Mouse (Mus musculus) embryo, embryonic 10 days (tissue): ENCODE measurements around the gene 3110082I17Rik.

Source experiments
- DNase-seq: peaks from one replicate; pipeline ENCODE4 v3.0.0-alpha.2; 2015; ENCODE audit warnings: low spot score

The 3110082I17Rik gene

DNA sequence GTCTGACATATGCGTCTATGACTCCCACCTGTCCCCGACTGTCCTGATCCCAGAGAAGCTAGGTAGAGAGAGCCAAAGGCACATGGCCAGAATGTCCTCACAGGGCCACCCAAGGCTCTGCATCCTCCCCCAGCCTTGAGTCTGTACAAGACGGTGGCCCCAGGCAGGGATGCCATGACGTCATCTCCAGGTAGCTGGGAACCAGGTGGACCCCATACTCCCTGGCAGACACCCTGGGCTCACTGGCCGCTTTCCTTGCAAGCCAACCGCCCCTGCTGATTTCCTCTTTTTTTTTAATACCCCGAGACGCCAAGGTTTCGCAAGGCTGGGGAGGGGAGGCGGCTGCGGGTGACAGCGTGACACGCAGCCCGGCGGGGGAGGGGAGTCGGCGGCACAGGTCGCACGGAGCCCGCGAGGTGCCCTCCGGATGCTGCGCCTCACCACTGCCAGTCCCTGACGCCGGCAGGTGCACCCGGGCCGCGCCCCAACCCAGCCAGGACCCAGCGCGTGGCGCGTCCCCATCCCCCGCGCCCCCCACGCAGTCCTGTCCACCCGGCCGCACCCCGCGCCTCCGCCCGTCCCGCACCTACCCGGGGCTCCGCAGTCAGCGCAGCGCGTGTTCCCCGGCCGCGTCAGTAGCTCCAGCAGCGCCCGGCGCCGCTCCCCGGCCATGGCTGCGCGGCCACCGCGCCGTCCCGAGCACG lies 135.5 kb downstream of the 3110082I17Rik start:
- DNase-seq: no peak

DNA sequence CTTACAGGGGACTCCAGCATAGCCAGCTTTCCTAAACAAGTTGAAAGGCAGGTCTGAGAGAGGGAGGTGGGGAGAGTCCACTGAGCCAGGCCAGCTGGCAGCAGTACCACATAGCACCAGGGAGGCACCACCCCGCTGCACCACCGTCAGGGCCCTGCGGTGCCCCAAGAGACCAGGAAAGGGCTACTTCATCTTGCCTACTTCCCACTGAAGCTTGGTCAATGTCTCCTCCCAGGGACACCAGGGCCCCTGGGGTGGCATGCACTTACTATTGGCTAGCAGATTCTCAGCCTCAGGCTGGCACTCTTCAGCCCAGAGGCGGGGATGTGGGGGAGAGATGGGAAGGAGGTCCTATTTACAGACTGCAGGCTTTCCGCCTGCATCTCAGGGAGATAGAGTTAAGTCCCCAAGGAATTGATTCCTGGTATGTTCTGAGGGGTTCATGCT lies 136.3 kb downstream of the 3110082I17Rik start:
- DNase-seq: no peak

DNA sequence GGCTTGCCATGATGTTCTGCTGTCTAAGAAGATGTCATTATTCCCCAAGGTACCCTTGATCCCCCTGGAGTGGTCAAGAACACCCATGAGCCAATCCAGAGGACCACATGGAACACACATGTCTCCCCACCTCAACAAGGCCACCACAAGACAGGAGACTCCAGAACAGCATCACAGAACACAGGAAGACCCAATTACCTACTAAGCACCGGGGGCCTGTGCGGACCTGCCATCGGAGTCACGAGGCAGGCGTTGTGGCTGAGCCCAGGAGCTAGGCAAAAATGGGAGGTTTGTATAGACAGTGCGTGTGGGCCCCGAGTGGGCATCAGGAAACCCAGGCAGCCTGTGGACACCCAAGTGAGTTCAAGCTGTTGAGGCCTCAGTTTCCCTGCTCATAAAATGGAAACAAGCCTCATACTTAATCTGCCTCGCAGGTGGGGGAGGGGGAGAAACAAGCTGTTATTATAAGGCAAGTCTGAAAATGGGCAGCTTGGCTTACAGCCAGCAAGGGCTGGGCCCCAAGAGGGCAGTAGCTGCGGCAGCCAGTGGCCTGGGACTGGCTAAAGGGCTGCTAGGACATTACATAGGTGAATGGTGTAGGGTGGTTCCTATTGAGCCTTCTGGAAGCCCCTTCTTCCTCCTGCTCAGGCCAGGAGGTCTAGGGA lies 136.9 kb downstream of the 3110082I17Rik start:
- DNase-seq: no peak

DNA sequence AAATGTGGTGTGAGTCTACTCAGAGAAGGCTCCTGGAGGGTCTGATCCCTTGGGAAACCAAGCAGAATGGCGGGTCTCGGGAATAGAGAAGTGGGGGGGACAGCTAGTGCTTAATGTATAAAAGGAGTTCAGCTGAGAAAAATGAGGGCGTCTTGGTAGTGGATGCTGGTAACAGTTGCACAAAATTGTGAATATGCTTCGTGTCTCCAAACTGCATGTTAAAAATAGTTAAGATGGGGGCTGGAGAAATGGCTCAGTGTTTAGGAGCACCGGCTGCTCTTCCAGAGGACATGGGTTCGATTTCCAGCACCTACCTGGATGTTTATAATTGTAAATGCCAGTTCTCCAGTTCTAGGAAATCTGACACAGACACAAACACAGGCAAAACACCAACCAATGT lies 139.0 kb downstream of the 3110082I17Rik start:
- no peak for DNase-seq

DNA sequence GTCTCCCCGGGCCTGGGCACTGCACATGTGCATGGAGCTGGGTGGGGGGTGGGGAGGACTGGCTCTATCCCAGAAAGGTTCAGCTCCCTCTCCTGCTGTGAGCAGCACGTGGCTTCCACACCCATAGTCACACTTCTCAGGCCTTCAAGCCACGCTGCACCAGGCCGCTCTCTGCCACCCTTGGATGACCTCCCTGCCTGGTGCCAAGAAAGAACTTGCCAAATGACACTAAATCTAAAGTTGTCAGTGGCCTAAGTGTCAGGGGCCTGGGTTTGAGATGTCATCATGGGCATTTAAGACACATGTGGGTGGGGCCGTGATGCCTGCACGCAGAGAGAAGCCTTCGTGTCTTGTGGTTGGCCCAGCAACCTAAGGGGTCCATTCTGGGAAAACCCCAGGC lies 139.9 kb downstream of the 3110082I17Rik start:
- no peak for DNase-seq

DNA sequence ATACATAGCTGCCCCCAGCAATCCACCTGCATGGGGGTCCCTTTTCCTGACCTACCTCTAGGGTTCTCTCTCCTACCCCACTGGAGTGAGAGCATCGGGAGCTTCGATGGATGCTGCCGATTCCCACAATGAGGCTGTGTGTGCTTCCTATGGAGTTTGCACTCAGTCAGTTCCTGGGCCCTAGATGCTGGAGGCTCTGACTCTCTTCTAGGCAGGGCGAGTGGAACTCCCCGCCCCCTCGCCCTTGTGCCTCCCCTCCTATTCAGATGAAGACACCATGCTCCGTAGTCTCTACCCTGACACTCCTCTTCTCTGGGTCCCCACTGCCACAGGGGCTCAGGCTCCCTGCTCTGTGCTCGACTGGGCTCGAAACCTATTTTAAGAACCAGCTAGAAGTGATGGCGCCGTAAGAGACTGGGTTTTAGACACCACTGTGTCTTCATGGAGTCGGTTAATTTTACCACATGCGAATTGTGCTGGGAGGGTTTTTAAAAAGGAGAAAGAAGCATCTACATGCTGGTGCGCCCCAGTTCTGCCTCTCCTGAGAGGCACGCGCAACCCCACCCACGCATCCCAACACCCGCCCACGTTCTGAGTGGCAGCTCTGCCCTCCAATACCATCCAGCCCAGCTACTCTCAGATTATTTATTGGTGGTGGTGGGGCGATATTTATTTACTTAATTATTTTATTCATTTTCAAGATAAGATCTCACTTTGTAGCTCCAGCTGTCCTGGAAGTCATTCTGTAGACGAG lies 142.4 kb downstream of the 3110082I17Rik start:
- DNase-seq: no peak

DNA sequence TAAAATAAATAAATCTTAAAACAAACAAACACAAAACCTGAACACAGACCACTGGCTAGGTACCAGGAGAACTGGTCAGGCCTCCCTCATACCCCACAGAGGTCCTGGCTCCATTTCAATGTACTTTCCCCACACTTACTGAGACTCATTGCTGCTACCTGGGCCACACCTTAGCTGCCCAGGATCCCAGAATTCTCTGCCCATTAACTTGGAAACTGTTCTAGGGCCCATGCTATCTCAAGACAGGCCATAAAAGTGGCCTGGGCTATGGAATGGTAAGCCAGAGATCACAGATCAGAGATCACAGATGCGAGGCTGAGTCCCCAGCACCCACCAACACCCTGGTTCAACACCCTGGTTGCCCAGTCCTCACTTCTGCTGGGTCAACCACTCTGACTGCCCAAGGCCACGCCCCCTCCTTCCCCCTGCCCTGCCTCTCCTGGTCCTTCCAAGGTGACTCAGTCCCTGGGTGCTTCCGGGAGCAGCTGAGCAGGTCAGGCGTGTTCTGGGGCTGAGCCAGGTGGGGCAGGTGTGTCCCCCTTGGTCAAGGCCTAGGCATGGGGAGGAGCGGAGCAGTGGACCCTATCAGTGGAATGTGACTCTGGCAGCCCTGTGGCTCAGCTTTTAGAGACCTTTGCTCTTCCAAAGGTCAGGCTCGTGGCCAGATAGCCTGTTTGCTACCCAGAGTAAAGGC lies 143.2 kb downstream of the 3110082I17Rik start:
- DNase-seq: no peak

DNA sequence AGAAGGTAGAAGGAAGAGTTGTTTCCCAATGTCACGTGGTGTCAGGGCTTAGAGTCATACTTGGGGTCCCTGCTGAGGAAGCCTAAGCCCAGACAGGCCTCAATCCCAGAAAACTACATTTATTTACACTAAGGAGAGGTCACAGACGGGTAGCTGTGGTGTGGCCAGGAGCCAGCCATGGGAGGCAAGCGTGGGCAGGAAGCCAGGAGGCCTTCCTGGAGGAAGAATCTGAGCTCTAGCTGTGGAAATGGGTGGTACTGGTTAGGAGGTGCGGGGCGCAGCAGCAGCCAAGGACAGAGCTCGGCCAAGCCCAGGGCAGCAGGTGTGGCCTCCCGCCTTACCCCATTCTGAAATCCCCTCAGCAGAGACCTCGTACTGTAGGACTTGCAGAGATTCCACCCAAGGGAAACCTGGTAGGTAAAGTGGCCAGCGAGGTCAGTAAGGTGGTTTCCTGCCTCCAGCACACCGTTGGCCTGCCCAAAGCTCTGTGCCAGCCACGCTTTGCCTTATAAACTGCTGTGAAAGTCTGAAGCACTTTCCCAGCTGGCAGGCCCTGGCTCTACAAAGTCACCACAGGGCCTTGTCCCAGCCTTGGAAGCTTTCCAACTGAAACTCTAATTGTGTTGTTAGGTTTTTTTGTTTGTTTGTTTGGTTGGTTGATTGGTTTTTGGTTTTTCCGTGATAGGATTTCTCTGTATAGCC lies 145.2 kb downstream of the 3110082I17Rik start:
- DNase-seq: no peak

DNA sequence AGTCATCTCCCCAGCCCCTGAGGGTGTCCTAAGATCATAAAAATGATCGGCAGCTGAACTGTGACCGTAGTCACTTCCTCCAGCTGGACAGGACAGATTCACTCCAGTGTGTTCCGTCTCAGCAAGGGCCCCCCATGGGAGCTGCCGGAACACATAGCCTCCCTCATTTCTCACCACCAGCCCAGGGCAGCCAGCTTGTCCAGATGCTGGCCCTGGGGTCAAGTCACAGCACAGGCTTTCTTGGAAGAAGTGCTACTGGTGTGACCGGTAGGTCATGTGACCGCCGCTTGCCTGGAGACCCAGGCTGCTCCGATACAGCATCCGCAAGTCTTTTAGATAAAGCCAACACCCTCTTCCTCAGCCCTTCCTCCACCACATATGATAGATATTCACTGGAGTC lies 146.8 kb downstream of the 3110082I17Rik start:
- DNase-seq: no peak

DNA sequence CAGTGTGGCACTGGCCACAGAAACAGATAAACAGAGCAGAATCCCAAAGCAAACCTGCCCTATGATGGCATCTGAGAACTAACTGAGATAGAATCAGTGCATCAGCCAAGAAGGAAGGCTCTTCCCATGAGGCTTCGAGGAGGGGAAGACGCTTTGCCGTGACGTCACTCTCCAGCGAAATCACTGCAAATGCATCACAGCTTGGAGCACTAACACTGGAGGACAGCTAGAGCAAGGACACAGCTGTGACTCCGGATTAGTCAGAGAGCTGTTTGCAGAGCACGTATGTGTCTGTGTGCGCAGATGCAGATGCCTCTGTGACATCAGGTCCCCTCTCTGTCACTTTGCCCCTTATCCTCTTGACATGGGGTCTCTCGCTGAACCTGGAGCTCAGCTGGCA lies 148.5 kb downstream of the 3110082I17Rik start:
- DNase-seq: no peak

DNA sequence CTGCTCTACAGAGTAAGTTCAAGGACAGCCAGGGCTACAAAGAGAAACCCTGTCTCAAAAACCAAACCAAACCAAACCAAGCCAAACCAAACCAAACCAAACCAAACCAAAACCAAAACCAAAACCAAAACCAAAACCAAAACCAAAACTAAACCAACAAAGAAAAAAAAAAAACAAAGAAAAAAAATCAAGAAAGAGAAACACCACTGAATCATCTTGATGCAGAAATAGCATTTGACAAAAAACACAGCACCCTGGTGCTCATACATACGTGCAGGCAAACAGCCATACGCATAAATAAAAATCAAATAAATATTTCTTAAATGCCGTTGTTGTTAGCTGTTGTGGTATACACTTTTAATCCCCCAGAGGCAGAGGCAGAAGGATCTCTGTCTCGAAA lies 149.8 kb downstream of the 3110082I17Rik start:
- DNase-seq: no peak

DNA sequence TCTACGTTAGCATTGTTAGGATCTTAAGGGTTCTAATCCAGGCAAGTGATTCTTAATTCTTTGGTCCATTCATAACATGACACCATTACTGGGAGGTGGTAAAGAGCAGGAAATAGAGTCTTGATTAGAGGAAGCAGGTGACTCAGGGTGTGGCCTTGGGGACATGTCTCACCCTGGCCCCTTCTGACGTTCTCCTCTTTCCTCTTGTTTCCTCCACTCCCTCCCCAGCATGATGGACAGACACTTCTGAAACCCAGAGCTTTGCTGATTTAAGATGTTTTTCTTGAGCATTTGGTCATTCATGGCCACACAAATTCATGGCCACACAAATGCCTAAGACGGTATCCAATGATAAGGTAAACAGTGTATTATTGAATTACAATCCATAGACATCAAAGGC lies 150.4 kb downstream of the 3110082I17Rik start:
- DNase-seq: no peak
